Mouse (Mus musculus): ENCODE measurements around the gene H3f3b. TPM values are rescaled to one million over a fixed set of nuclear protein-coding genes. Genes with fewer than 3 reads are reported as not detected.

The H3f3b gene
- polyA plus RNA-seq, 1 experiment from 2014 or later = 1,708 TPM

- Histone ChIP-seq H3K36me3 (ENCODE audit: insufficient read depth, low read length) (no peaks in the 10 kb centered on the region), H3K9me3 (ENCODE audit: low read length) (no peaks in the 10 kb centered on the region), H3K4me2 (replicated peaks; ENCODE audit: low read depth, low read length) (peak within 1 kb of the TSS; percentile 67), H3K9ac (replicated peaks; ENCODE audit: low read depth) (peak within 1 kb of the TSS; percentile 26; the same call in 1 of the 2 replicates), H3K27ac (ENCODE audit: low read length) (0 out of 2 replicates have a peak within 1 kb of the TSS, but pooled peaks have one; percentile 9), H3K4me1 (ENCODE audit: insufficient read depth, low read depth, low read length) (peaks cover 11% of the 10 kb centered on the region; the same call in 1 of the 2 replicates), H3K27me3 (replicated peaks; ENCODE audit: insufficient read depth, low read length) (peaks cover 44% of the 10 kb centered on the region), H3K4me3 (ENCODE audit: low read depth, low read length) (peak within 1 kb of the TSS; percentile 40)
- TF ChIP-seq EP300 (IDR thresholded peaks at IDR 0.05) (0 out of 2 replicates have a peak, but pooled peaks have one; percentile 17), CTCF (IDR thresholded peaks at IDR 0.05) (peak; percentile 54)
- WGBS = 12% methylated on average over 43 of the region's 58 CpGs
- DNase-seq (ENCODE audit: low spot score) = peak; percentile 86
- ATAC-seq = peak; percentile 91
Measured at GRCm38 (mm10) chr11:115974309-115975082, 53.3 kb downstream of the H3f3b start, which contains the start of gene Itgb4. TSS of gene Itgb4 (plus strand) at chr11:115974709.

Other genes with a start within 250 kb of the H3f3b start
- 17.5 and 17.9 TPM in 2 replicates for gene Caskin2, start 214.3 kb downstream of the H3f3b start, polyA plus RNA-seq (2015; fragmentation: Nextera tagmentation; extraction: Ambion mirVana)
- 18.2 and 19.9 TPM in 2 replicates for gene Tsen54, start 213.2 kb downstream of the H3f3b start, polyA plus RNA-seq (2015; fragmentation: Nextera tagmentation; extraction: Ambion mirVana)
- 66.0 and 70.1 TPM in 2 replicates for gene Llgl2, start 203.9 kb downstream of the H3f3b start, polyA plus RNA-seq (2015; fragmentation: Nextera tagmentation; extraction: Ambion mirVana)
- gene Myo15b, start 169.6 kb downstream of the H3f3b start, polyA plus RNA-seq (2015; fragmentation: Nextera tagmentation; extraction: Ambion mirVana) = 0.57 and 0.68 TPM in 2 replicates
- 25.8 and 27.6 TPM in 2 replicates for gene Smim5, start 128.0 kb downstream of the H3f3b start, polyA plus RNA-seq (2015; fragmentation: Nextera tagmentation; extraction: Ambion mirVana)
- gene Smim6, start 115.9 kb downstream of the H3f3b start, polyA plus RNA-seq (2015; fragmentation: Nextera tagmentation; extraction: Ambion mirVana) = 58.1 and 61.5 TPM in 2 replicates
- 21.2 and 22.8 TPM in 2 replicates for gene Sap30bp, start 94.7 kb downstream of the H3f3b start, polyA plus RNA-seq (2015; fragmentation: Nextera tagmentation; extraction: Ambion mirVana)
- 9.2 and 9.9 TPM in 2 replicates for gene Recql5, start 94.5 kb downstream of the H3f3b start, polyA plus RNA-seq (2015; fragmentation: Nextera tagmentation; extraction: Ambion mirVana)
- gene Itgb4, start 53.3 kb downstream of the H3f3b start, polyA plus RNA-seq (2015; fragmentation: Nextera tagmentation; extraction: Ambion mirVana) = 3.8 and 4.2 TPM in 2 replicates
- 91.0 and 95.6 TPM in 2 replicates for gene Galk1, start 15.2 kb downstream of the H3f3b start, polyA plus RNA-seq (2015; fragmentation: Nextera tagmentation; extraction: Ambion mirVana)
- 14.5 and 15.0 TPM in 2 replicates for gene Unk, start 2.4 kb upstream of the H3f3b start, polyA plus RNA-seq (2015; fragmentation: Nextera tagmentation; extraction: Ambion mirVana)
- 14.9 and 25.3 TPM in 2 replicates for gene Unc13d, start 50.0 kb upstream of the H3f3b start, polyA plus RNA-seq (2015; fragmentation: Nextera tagmentation; extraction: Ambion mirVana)
- 84.8 and 108 TPM in 2 replicates for gene Wbp2, start 59.0 kb upstream of the H3f3b start, polyA plus RNA-seq (2015; fragmentation: Nextera tagmentation; extraction: Ambion mirVana)
- gene Trim47, start 99.2 kb upstream of the H3f3b start, polyA plus RNA-seq (2015; fragmentation: Nextera tagmentation; extraction: Ambion mirVana) = 26.3 and 28.8 TPM in 2 replicates
- gene Trim65, start 103.2 kb upstream of the H3f3b start, polyA plus RNA-seq (2015; fragmentation: Nextera tagmentation; extraction: Ambion mirVana) = 3.9 TPM in 2 replicates
- 44.1 and 45.9 TPM in 2 replicates for gene Mrpl38, start 110.9 kb upstream of the H3f3b start, polyA plus RNA-seq (2015; fragmentation: Nextera tagmentation; extraction: Ambion mirVana)
- 11.9 and 16.6 TPM in 2 replicates for gene Fbf1, start 140.2 kb upstream of the H3f3b start, polyA plus RNA-seq (2015; fragmentation: Nextera tagmentation; extraction: Ambion mirVana)
- gene Ten1, start 170.9 kb upstream of the H3f3b start, polyA plus RNA-seq (2015; fragmentation: Nextera tagmentation; extraction: Ambion mirVana) = 74.7 and 79.0 TPM in 2 replicates
- 31.7 and 33.5 TPM in 2 replicates for gene Acox1, start 171.1 kb upstream of the H3f3b start, polyA plus RNA-seq (2015; fragmentation: Nextera tagmentation; extraction: Ambion mirVana)
- 2.9 and 4.2 TPM in 2 replicates for gene Evpl, start 210.1 kb upstream of the H3f3b start, polyA plus RNA-seq (2015; fragmentation: Nextera tagmentation; extraction: Ambion mirVana)
- 43.0 and 47.4 TPM in 2 replicates for gene Srp68, start 246.3 kb upstream of the H3f3b start, polyA plus RNA-seq (2015; fragmentation: Nextera tagmentation; extraction: Ambion mirVana)

Data from lung, postnatal 0 days (tissue).